Mouse (Mus musculus) neural tube, embryonic 15.5 days (tissue): ENCODE measurements around the gene Mtln. TPM values are rescaled to one million over a fixed set of nuclear protein-coding genes. Genes with fewer than 3 reads are reported as not detected.

Experiments used
- ATAC-seq: fragments of 200-750 bp; cut with Nextera tagmentation; 2 replicates; pipeline ENCODE4 v1.8.0; 2017; ENCODE audit warnings: mild to moderate bottlenecking, moderate TSS enrichment, moderate library complexity; ENCODE audit not compliant: low FRiP score
- H3K27ac ChIP-seq: fragments of 300-500 bp; sonication (generic); replicated peaks from 2 replicates; pipeline ENCODE4 v1.5.1; 2015; ENCODE audit warnings: mild to moderate bottlenecking, inconsistent platforms
- H3K27me3 ChIP-seq: fragments of 300-500 bp; sonication (generic); replicated peaks from 2 replicates; pipeline ENCODE4 v1.6.1; 2015; ENCODE audit warnings: inconsistent platforms
- H3K36me3 ChIP-seq: fragments of 300-500 bp; sonication (generic); 2 replicates; pipeline ENCODE4 v1.6.1; 2015; ENCODE audit warnings: inconsistent platforms
- H3K4me1 ChIP-seq: fragments of 300-500 bp; sonication (generic); 2 replicates; pipeline ENCODE4 v1.6.1; 2015; ENCODE audit warnings: inconsistent platforms
- H3K4me2 ChIP-seq: fragments of 300-500 bp; sonication (generic); 2 replicates; pipeline ENCODE4 v1.6.1; 2015; ENCODE audit warnings: inconsistent platforms, mild to moderate bottlenecking, moderate library complexity
- H3K4me3 ChIP-seq: fragments of 300-500 bp; sonication (generic); replicated peaks from 2 replicates; pipeline ENCODE4 v1.5.1; 2015; ENCODE audit warnings: mild to moderate bottlenecking, inconsistent platforms
- H3K9ac ChIP-seq: fragments of 300-500 bp; sonication (generic); replicated peaks from 2 replicates; pipeline ENCODE4 v1.6.1; 2015; ENCODE audit warnings: mild to moderate bottlenecking, inconsistent platforms
- H3K9me3 ChIP-seq: fragments of 300-500 bp; sonication (generic); replicated peaks from 2 replicates; pipeline ENCODE4 v1.6.1; 2016; ENCODE audit warnings: inconsistent platforms
- WGBS: fragments of 180-500 bp; shearing (Covaris S2); methylation state at CpG from one replicate; pipeline ENCODE4 v1.1.7; 2015; ENCODE audit warnings: mixed read lengths; 5-methylcytosine and 5-hydroxymethylcytosine counted together
- polyA plus RNA-seq: library from polyadenylated mRNA; unstranded; fragments of >200 nt; fragmentation: Nextera tagmentation; extraction: Ambion mirVana; gene quantifications from 2 replicates; pipeline ENCODE4 v1.2.1, GENCODE M21; 2015

Gene Mtln
- 54.4 and 61.3 TPM in 2 replicates for polyA plus RNA-seq

GRCm38 (mm10) chr2:127791919-127792603 is at the start of gene Mtln:
TSS of gene Mtln (minus strand) at chr2:127792488.
- H3K4me3 ChIP-seq: peak within 1 kb of the TSS; percentile 85
- WGBS: 4% methylated on average over 37 of the region's 37 CpGs
- peaks cover 29% of the 10 kb centered on the region for H3K4me1 ChIP-seq
- no peaks in the 10 kb centered on the region for H3K9me3 ChIP-seq
- peak; percentile 97 for ATAC-seq
- peak within 1 kb of the TSS; percentile 91 for H3K27ac ChIP-seq
- no peaks in the 10 kb centered on the region for H3K36me3 ChIP-seq
- peak within 1 kb of the TSS; percentile 82 for H3K9ac ChIP-seq
- H3K4me2 ChIP-seq: peak within 1 kb of the TSS; percentile 62
- no peaks in the 10 kb centered on the region for H3K27me3 ChIP-seq

DNA sequence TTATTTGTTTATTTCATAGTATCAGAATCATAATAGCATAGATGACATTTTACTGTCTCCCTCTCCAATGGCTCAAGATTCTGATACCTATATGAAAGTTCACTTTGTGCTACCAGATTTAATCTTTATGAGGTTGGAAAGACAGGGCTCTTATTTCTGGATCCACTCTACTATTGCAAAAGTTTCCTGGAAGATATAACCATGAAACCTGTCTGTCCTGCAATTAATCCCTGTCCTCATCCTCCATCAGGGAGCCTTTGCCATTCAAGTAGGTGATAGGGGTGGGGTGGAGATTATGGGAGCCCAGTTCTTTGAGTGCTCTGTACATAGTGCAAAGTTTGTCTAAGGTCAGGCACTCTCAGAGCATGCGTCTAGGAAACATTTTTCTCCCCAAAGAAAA is 49.1 kb upstream of the Mtln start:
- no peak overlapping the region for H3K27ac ChIP-seq
- 84% methylated on average over 1 of the region's 1 CpGs for WGBS
- no peaks in the 10 kb centered on the region for H3K36me3 ChIP-seq
- ATAC-seq: no peak
- H3K4me3 ChIP-seq: no peak overlapping the region
- no peaks in the 10 kb centered on the region for H3K9me3 ChIP-seq
- H3K27me3 ChIP-seq: peaks cover 27% of the 10 kb centered on the region
- H3K4me1 ChIP-seq: no peaks in the 10 kb centered on the region
- no peak overlapping the region for H3K9ac ChIP-seq
- no peak overlapping the region for H3K4me2 ChIP-seq

GRCm38 (mm10) chr2:127839425-127839824 is 47.1 kb upstream of the Mtln start:
- Histone ChIP-seq H3K27me3 (peaks cover 29% of the 10 kb centered on the region), H3K4me1 (no peaks in the 10 kb centered on the region), H3K4me2 (no peak overlapping the region), H3K36me3 (no peaks in the 10 kb centered on the region), H3K27ac (no peak overlapping the region), H3K9me3 (no peaks in the 10 kb centered on the region), H3K9ac (no peak overlapping the region), H3K4me3 (no peak overlapping the region)
- ATAC-seq: no peak
- 19% methylated on average over 11 of the region's 11 CpGs for WGBS

- H3K9me3 ChIP-seq: no peaks in the 10 kb centered on the region
- H3K4me1 ChIP-seq: no peaks in the 10 kb centered on the region
- no peaks in the 10 kb centered on the region for H3K36me3 ChIP-seq
- H3K27ac ChIP-seq: no peak within 1 kb of the TSS
- peaks cover 29% of the 10 kb centered on the region for H3K27me3 ChIP-seq
- no peak within 1 kb of the TSS for H3K4me3 ChIP-seq
- no peak within 1 kb of the TSS for H3K4me2 ChIP-seq
- ATAC-seq: no peak
- H3K9ac ChIP-seq: no peak within 1 kb of the TSS
- 69% methylated on average over 7 of the region's 7 CpGs for WGBS
Observed at GRCm38 (mm10) chr2:127838576-127838975, 46.3 kb upstream of the Mtln start, which contains the start of gene Acoxl. TSS of gene Acoxl (plus strand) at chr2:127838876.

DNA sequence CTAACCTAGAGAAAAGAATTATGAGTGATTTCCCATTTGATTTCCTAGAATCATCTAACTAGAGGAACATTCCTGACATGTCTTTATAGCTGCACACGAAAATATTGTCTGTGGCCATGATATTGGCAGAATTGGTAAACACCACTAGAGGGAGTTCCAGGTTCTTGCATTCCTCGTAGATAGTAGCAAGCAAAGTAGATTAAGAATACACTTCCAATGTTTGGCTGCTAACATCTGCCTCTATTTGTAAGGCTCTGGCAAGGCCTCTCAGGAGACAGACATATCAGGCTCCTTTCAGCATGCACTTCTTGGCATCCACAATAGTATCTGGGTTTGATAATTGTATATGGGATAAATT is 40.5 kb upstream of the Mtln start:
- Histone ChIP-seq H3K4me1 (peaks cover 11% of the 10 kb centered on the region), H3K9me3 (no peaks in the 10 kb centered on the region), H3K36me3 (no peaks in the 10 kb centered on the region), H3K27me3 (peaks cover 9% of the 10 kb centered on the region; the same call in 1 of the 2 replicates), H3K27ac (no peak overlapping the region), H3K4me3 (no peak overlapping the region), H3K4me2 (no peak overlapping the region), H3K9ac (no peak overlapping the region)
- no peak for ATAC-seq
- WGBS: 27% methylated on average over 2 of the region's 2 CpGs

DNA sequence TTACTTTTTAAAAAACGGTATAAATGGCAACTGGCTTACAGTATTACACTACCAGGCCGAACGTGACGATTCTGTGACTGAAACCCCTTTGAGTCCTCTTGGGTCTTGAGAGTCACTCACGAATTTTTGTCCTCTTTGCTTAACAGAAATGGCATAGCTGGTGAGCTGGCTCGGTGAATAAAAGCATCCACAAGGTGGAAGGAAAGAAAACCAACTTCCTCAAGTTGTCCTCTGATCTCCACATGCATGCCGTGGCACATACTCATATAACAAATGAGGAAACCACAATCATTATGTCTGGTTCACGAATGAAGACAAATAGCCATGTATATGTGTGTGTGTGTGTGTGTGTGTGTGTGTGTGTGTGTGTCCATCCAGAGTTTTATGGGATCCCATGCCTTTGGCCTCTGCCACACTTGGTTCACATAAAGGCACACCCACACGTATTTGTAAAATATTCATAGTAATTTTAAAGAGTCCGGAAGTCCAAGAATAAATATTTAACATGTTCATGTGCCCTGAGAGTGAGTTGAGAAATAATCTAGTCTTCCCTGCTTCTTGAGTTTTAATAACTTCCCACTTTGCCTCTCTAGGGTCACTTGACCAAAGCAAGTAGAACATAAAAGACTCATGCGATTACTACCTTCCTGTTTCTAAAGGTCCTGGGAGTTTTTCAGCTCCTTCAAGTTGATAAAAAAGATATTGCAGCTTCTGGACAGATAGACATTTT is 40.0 kb upstream of the Mtln start:
- ATAC-seq: peak; percentile 54
- Histone ChIP-seq H3K9me3 (no peaks in the 10 kb centered on the region), H3K27me3 (peaks cover 7% of the 10 kb centered on the region; the same call in 1 of the 2 replicates), H3K4me2 (peak overlapping the region; percentile 97), H3K4me3 (peak overlapping the region; percentile 60), H3K27ac (peak overlapping the region; percentile 73), H3K9ac (peak overlapping the region; percentile 48), H3K36me3 (no peaks in the 10 kb centered on the region), H3K4me1 (peaks cover 11% of the 10 kb centered on the region)
- WGBS: 37% methylated on average over 11 of the region's 11 CpGs

- H3K4me2 ChIP-seq: peak within 1 kb of the TSS; percentile 97
- H3K4me1 ChIP-seq: peaks cover 11% of the 10 kb centered on the region
- no peaks in the 10 kb centered on the region for H3K9me3 ChIP-seq
- ATAC-seq: peak; percentile 100
- H3K27ac ChIP-seq: peak within 1 kb of the TSS; percentile 73
- under 1% methylated on average over 56 of the region's 56 CpGs for WGBS
- H3K36me3 ChIP-seq: no peaks in the 10 kb centered on the region
- 0 out of 2 replicates have a peak, but pooled peaks cover 2% of the 10 kb centered on the region for H3K27me3 ChIP-seq
- H3K9ac ChIP-seq: peak within 1 kb of the TSS; percentile 48
- peak within 1 kb of the TSS; percentile 60 for H3K4me3 ChIP-seq
Observed at GRCm38 (mm10) chr2:127831401-127832102, 39.3 kb upstream of the Mtln start, which contains the start of gene Bub1. TSS of gene Bub1 (minus strand) at chr2:127831865.

- no peak for ATAC-seq
- Histone ChIP-seq H3K4me3 (peak overlapping the region; percentile 65; the same call in 1 of the 2 replicates), H3K9me3 (no peaks in the 10 kb centered on the region), H3K36me3 (no peaks in the 10 kb centered on the region), H3K4me1 (peaks cover 29% of the 10 kb centered on the region), H3K27ac (no peak overlapping the region), H3K9ac (peak overlapping the region; percentile 8; the same call in 1 of the 2 replicates), H3K4me2 (peak overlapping the region; percentile 71), H3K27me3 (no peaks in the 10 kb centered on the region)
- WGBS: 15% methylated on average over 9 of the region's 9 CpGs
Observed at GRCm38 (mm10) chr2:127789651-127790270, 2.5 kb downstream of the Mtln start.

- H3K9me3 ChIP-seq: no peaks in the 10 kb centered on the region
- 4% methylated on average over 11 of the region's 11 CpGs for WGBS
- H3K27me3 ChIP-seq: no peaks in the 10 kb centered on the region
- peak overlapping the region; percentile 65 for H3K4me3 ChIP-seq
- peaks cover 29% of the 10 kb centered on the region for H3K4me1 ChIP-seq
- H3K36me3 ChIP-seq: no peaks in the 10 kb centered on the region
- H3K4me2 ChIP-seq: peak overlapping the region; percentile 71
- peak overlapping the region; percentile 60 for H3K27ac ChIP-seq
- ATAC-seq: no peak
- H3K9ac ChIP-seq: peak overlapping the region; percentile 64
Observed at GRCm38 (mm10) chr2:127789138-127789537, 3.1 kb downstream of the Mtln start.

DNA sequence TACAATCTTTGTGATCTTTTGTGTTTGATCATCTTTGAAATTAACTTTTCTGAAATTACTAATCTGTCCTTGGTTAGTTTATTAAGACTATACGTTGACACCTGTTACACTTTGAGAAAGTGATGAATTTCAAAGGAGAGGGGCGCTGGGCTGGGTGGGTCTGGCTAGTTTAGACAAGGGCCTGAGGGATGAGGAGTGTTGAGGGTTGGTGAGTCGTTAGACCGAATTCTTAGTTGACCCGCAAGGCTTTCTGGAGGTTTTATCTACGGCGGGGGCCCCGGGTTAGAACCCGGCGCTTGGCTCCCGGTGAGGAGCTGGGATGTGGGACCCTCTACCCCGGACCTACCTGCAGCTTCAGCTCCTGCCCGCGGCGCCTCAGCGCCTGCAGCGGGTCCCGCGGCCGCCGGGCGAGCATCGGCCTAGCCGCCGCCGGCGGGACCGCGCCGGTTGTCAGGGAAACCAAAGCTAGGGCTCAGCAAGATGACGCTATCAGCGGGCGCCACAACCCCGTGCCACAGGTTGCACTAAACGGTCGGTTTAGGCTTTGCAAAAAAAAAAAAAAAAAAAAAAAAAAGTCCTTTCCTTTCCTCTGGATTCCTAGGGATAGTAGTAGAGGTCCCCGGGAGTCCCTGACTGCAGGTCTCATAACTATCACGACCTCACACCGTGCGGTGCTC is 3.7 kb downstream of the Mtln start, which contains the start of gene Nphp1:
Nphp1 (minus strand) TSS at position 458 of the 677 bp plus-strand sequence.
- H3K4me3 ChIP-seq: peak within 1 kb of the TSS; percentile 65
- H3K9me3 ChIP-seq: no peaks in the 10 kb centered on the region
- peak within 1 kb of the TSS; percentile 71 for H3K4me2 ChIP-seq
- no peaks in the 10 kb centered on the region for H3K36me3 ChIP-seq
- H3K4me1 ChIP-seq: peaks cover 29% of the 10 kb centered on the region
- WGBS: 0% methylated on average over 37 of the region's 40 CpGs
- H3K27ac ChIP-seq: peak within 1 kb of the TSS; percentile 60
- H3K9ac ChIP-seq: peak within 1 kb of the TSS; percentile 64
- ATAC-seq: peak; percentile 73
- no peaks in the 10 kb centered on the region for H3K27me3 ChIP-seq

- no peak for ATAC-seq
- no peak overlapping the region for H3K4me2 ChIP-seq
- WGBS: 94% methylated on average over 5 of the region's 5 CpGs
Observed at GRCm38 (mm10) chr2:127787226-127787625, 5.1 kb downstream of the Mtln start.

More at GRCm38 (mm10) chr2:127787226-127787625, 5.1 kb downstream of the Mtln start:
- H3K36me3 ChIP-seq: no peaks in the 10 kb centered on the region
- no peak overlapping the region for H3K9ac ChIP-seq
- H3K4me1 ChIP-seq: peaks cover 26% of the 10 kb centered on the region
- no peaks in the 10 kb centered on the region for H3K27me3 ChIP-seq
- no peak overlapping the region for H3K27ac ChIP-seq
- H3K4me3 ChIP-seq: no peak overlapping the region
- no peaks in the 10 kb centered on the region for H3K9me3 ChIP-seq
